Mouse (Mus musculus) heart, adult 2 months (tissue): ENCODE data around the gene Pdcd7. TPM values are rescaled to one million over a fixed set of nuclear protein-coding genes. Genes with fewer than 3 reads are reported as not detected.

Experiments used
- DNase-seq, 2 experiments: peaks; one replicate each; pipeline ENCODE4 v3.0.0; 2021
- H3K27ac ChIP-seq: fragments of 200-600 bp; 2 replicates; pipeline ENCODE4 v1.8.1; 2022
- H3K27me3 ChIP-seq: fragments of 200-500 bp; 2 replicates; pipeline ENCODE4 v1.6.1; 2012; ENCODE audit warnings: mild to moderate bottlenecking, low read length, inconsistent platforms, mixed read lengths; ENCODE audit not compliant: control insufficient read depth, insufficient read depth
- H3K36me3 ChIP-seq: fragments of 200-500 bp; 2 replicates; pipeline ENCODE4 v1.6.1; 2012; ENCODE audit warnings: low read length, inconsistent platforms; ENCODE audit not compliant: control insufficient read depth, insufficient read depth
- H3K4me1 ChIP-seq: fragments of 200-500 bp; 2 replicates; pipeline ENCODE4 v1.6.1; 2011; ENCODE audit warnings: low read length; ENCODE audit not compliant: control insufficient read depth, insufficient read depth
- H3K4me3 ChIP-seq: fragments of 200-600 bp; 2 replicates; pipeline ENCODE4 v1.8.1; 2022
- H3K79me2 ChIP-seq: fragments of 200-500 bp; replicated peaks from 2 replicates; pipeline ENCODE4 v1.6.1; 2012; ENCODE audit warnings: mild to moderate bottlenecking, inconsistent platforms, low read length, moderate library complexity, mixed read lengths; ENCODE audit not compliant: control insufficient read depth, insufficient read depth
- H3K9ac ChIP-seq: fragments of 200-500 bp; 2 replicates; pipeline ENCODE4 v1.6.1; 2012; ENCODE audit warnings: low read depth, mild to moderate bottlenecking, control low read depth, inconsistent platforms, low read length, mixed read lengths
- CTCF ChIP-seq: fragments of 200-600 bp; IDR thresholded peaks from 2 replicates; pipeline ENCODE4 v1.8.1; 2022; ENCODE audit warnings: antibody characterized with exemption, mild to moderate bottlenecking, moderate library complexity
- EP300 ChIP-seq: fragments of 200-500 bp; IDR thresholded peaks from 2 replicates; pipeline ENCODE4 v1.6.1; 2011; ENCODE audit warnings: low read depth, low read length, control low read depth; ENCODE audit not compliant: insufficient read depth
- POLR2A ChIP-seq: fragments of 200-500 bp; IDR thresholded peaks from 2 replicates; pipeline ENCODE4 v1.6.1; 2011; ENCODE audit warnings: mild to moderate bottlenecking, low read depth, low read length, control low read depth; ENCODE audit not compliant: insufficient read depth
- WGBS: fragments of 180-500 bp; shearing (Covaris S2); methylation state at CpG from one replicate; pipeline ENCODE4 v1.1.7; 2018; 5-methylcytosine and 5-hydroxymethylcytosine counted together
- intact Hi-C: fragments of 180-260 bp; cut with DNase I; formaldehyde crosslinking; loops from one replicate; pipeline ENCODE4 v1.15.1; 2025
- polyA plus RNA-seq: library from polyadenylated mRNA; depleted of rRNA; stranded (reverse); fragments of >200 nt; gene quantifications from 2 replicates; pipeline ENCODE4 v1.2.3, GENCODE M21; 2012
- total RNA-seq, 2 experiments: library from RNA; stranded (reverse); gene quantifications; 2 replicates each; pipeline ENCODE4 v1.2.3; 2021

The Pdcd7 gene
- total and polyA plus RNA-seq, 3 experiments = 6.6 to 13.9 (median 13.6) TPM

- intact Hi-C loops = no loop called here
- peaks cover 53% of the 10 kb centered on the region for H3K36me3 ChIP-seq
- no peaks in the 10 kb centered on the region; the same call in 1 of the 2 replicates for H3K79me2 ChIP-seq
- peak overlapping the region; percentile 53 for H3K27ac ChIP-seq
- no peak overlapping the region for H3K4me3 ChIP-seq
- H3K9ac ChIP-seq = no peak overlapping the region
- H3K4me1 ChIP-seq = peaks cover 13% of the 10 kb centered on the region
- no peaks in the 10 kb centered on the region for H3K27me3 ChIP-seq
- no peak for DNase-seq
- WGBS = 24% methylated on average over 4 of the region's 4 CpGs
- TF ChIP-seq EP300 = no peak
- TF ChIP-seq POLR2A = no peak
- no peak for TF ChIP-seq CTCF
Observed at GRCm38 (mm10) chr9:65304300-65304699, 41.6 kb upstream of the Pdcd7 start.

GRCm38 (mm10) chr9:65306672-65307071, 39.2 kb upstream of the Pdcd7 start:
- H3K36me3 ChIP-seq = peaks cover 45% of the 10 kb centered on the region
- H3K4me1 ChIP-seq = peaks cover 12% of the 10 kb centered on the region
- H3K27me3 ChIP-seq = no peaks in the 10 kb centered on the region
- no peak overlapping the region for H3K9ac ChIP-seq
- peak overlapping the region; percentile 60 for H3K27ac ChIP-seq
- no peaks in the 10 kb centered on the region; the same call in 1 of the 2 replicates for H3K79me2 ChIP-seq
- peak in 1 of 2 experiments; percentile 59 for DNase-seq
- intact Hi-C loops = no loop called here
- TF ChIP-seq POLR2A (no peak), CTCF (no peak), EP300 (0 out of 2 replicates have a peak, but pooled peaks have one; percentile 18)
- WGBS = 56% methylated on average over 2 of the region's 2 CpGs
- H3K4me3 ChIP-seq = no peak overlapping the region

GRCm38 (mm10) chr9:65308011-65308410, 37.9 kb upstream of the Pdcd7 start:
- H3K36me3 ChIP-seq = peaks cover 38% of the 10 kb centered on the region
- H3K79me2 ChIP-seq = no peaks in the 10 kb centered on the region; the same call in 1 of the 2 replicates
- H3K9ac ChIP-seq = no peak overlapping the region
- DNase-seq = no peak
- H3K4me3 ChIP-seq = no peak overlapping the region
- 55% methylated on average over 1 of the region's 1 CpGs for WGBS
- TF ChIP-seq POLR2A = no peak
- TF ChIP-seq CTCF = no peak
- TF ChIP-seq EP300 = no peak
- H3K27ac ChIP-seq = no peak overlapping the region
- H3K27me3 ChIP-seq = no peaks in the 10 kb centered on the region
- H3K4me1 ChIP-seq = peaks cover 12% of the 10 kb centered on the region
- intact Hi-C loops = no loop called here

- intact Hi-C loops = no loop called here
- Histone ChIP-seq H3K27ac (no peak overlapping the region), H3K27me3 (no peaks in the 10 kb centered on the region), H3K4me1 (no peaks in the 10 kb centered on the region), H3K79me2 (no peaks in the 10 kb centered on the region; the same call in 1 of the 2 replicates), H3K36me3 (peaks cover 12% of the 10 kb centered on the region), H3K9ac (no peak overlapping the region), H3K4me3 (no peak overlapping the region)
- TF ChIP-seq EP300 (no peak), CTCF (no peak), POLR2A (no peak)
- WGBS = 94% methylated on average over 4 of the region's 4 CpGs
- DNase-seq = no peak
Observed at GRCm38 (mm10) chr9:65312669-65313357, 33.1 kb upstream of the Pdcd7 start.

GRCm38 (mm10) chr9:65313846-65314245, 32.1 kb upstream of the Pdcd7 start:
- H3K9ac ChIP-seq = no peak overlapping the region
- intact Hi-C loops = no loop called here
- H3K27ac ChIP-seq = no peak overlapping the region
- no peak for DNase-seq
- H3K4me3 ChIP-seq = no peak overlapping the region
- WGBS = 95% methylated on average over 1 of the region's 1 CpGs
- no peaks in the 10 kb centered on the region; the same call in 1 of the 2 replicates for H3K79me2 ChIP-seq
- no peaks in the 10 kb centered on the region for H3K27me3 ChIP-seq
- TF ChIP-seq POLR2A = no peak
- TF ChIP-seq CTCF = no peak
- no peak for TF ChIP-seq EP300
- peaks cover 6% of the 10 kb centered on the region for H3K36me3 ChIP-seq
- no peaks in the 10 kb centered on the region for H3K4me1 ChIP-seq

- no peak for TF ChIP-seq EP300
- intact Hi-C loops = no loop called here
- H3K79me2 ChIP-seq = no peaks in the 10 kb centered on the region
- no peak overlapping the region for H3K27ac ChIP-seq
- H3K4me3 ChIP-seq = no peak overlapping the region
- no peaks in the 10 kb centered on the region for H3K27me3 ChIP-seq
- no peak for DNase-seq
- peaks cover 6% of the 10 kb centered on the region for H3K36me3 ChIP-seq
- no peak overlapping the region for H3K9ac ChIP-seq
- WGBS = 72% methylated on average over 11 of the region's 11 CpGs
- no peaks in the 10 kb centered on the region for H3K4me1 ChIP-seq
Observed at GRCm38 (mm10) chr9:65322255-65322900, 23.5 kb upstream of the Pdcd7 start.
